Mouse (Mus musculus) testis, adult 2 months (tissue): ENCODE results near the gene Hilpda.

Experiments used
- CTCF ChIP-seq: fragments of 200-500 bp; IDR thresholded peaks from 2 replicates; pipeline ENCODE4 v1.5.1; 2012; ENCODE audit warnings: low read depth, mild to moderate bottlenecking, inconsistent platforms, low read length, moderate library complexity; ENCODE audit not compliant: control insufficient read depth, insufficient read depth, insufficient replicate concordance
- POLR2A ChIP-seq: fragments of 200-500 bp; IDR thresholded peaks from 2 replicates; pipeline ENCODE4 v1.6.1; 2012; ENCODE audit warnings: low read depth, mild to moderate bottlenecking, inconsistent platforms, low read length, moderate library complexity; ENCODE audit not compliant: control insufficient read depth

DNA sequence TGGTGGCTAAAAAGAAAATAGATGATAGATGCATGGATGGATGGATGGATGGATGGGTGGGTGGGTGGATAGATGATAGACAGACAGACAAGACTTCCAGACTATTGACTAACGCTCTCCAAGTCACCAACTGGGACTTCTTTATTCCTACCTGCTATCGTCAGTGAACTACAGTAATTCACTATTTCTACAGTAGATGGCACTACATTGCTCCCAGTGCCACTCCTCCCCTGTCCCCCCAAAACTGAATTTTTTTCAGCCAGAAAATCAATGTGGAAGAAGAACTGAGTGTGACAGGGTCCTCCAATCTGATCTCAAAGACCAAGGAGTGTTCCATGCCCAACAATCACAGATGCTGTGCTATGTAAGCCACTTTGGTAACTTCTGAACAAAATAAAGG lies 30.6 kb upstream of the Hilpda start:
- TF ChIP-seq CTCF (no peak), POLR2A (no peak)
